Mouse (Mus musculus) midbrain, postnatal 0 days (tissue): Measurements from ENCODE around the gene Hist2h3c2. TPM values are rescaled to one million over a fixed set of nuclear protein-coding genes. Genes with fewer than 3 reads are reported as not detected.

ENCODE experiments used
- ATAC-seq: fragments of 200-750 bp; cut with Nextera tagmentation; 2 replicates; pipeline ENCODE4 v1.8.0; 2017; ENCODE audit warnings: moderate number of reproducible peaks, mild to moderate bottlenecking, moderate TSS enrichment, moderate library complexity; ENCODE audit not compliant: low FRiP score
- DNase-seq: peaks from one replicate; pipeline ENCODE4 v3.0.0-alpha.2; 2015; ENCODE audit warnings: low spot score
- H3K27ac ChIP-seq: fragments of 300-500 bp; sonication (generic); 2 replicates; pipeline ENCODE4 v1.5.1; 2014; ENCODE audit warnings: low read depth, mild to moderate bottlenecking, low read length, mixed read lengths
- H3K27me3 ChIP-seq: fragments of 300-500 bp; sonication (generic); 2 replicates; pipeline ENCODE4 v1.6.1; 2014; ENCODE audit warnings: low read length, control low read depth, mixed read lengths; ENCODE audit not compliant: insufficient read depth
- H3K36me3 ChIP-seq: fragments of 300-500 bp; sonication (generic); 2 replicates; pipeline ENCODE4 v1.6.1; 2014; ENCODE audit warnings: low read length, control low read depth, mixed read lengths; ENCODE audit not compliant: insufficient read depth
- H3K4me1 ChIP-seq: fragments of 300-500 bp; sonication (generic); 2 replicates; pipeline ENCODE4 v1.6.1; 2014; ENCODE audit warnings: mild to moderate bottlenecking, control low read depth, antibody characterized with exemption, low read length, mixed read lengths; ENCODE audit not compliant: insufficient read depth
- H3K4me2 ChIP-seq: fragments of 300-500 bp; sonication (generic); 2 replicates; pipeline ENCODE4 v1.6.1; 2014; ENCODE audit warnings: low read depth, mild to moderate bottlenecking, low read length, mixed read lengths; ENCODE audit not compliant: poor library complexity, severe bottlenecking
- H3K4me3 ChIP-seq: fragments of 300-500 bp; sonication (generic); 2 replicates; pipeline ENCODE4 v1.5.1; 2014; ENCODE audit warnings: low read depth, mild to moderate bottlenecking, low read length, moderate library complexity
- H3K9ac ChIP-seq: fragments of 300-500 bp; sonication (generic); replicated peaks from 2 replicates; pipeline ENCODE4 v1.6.1; 2014; ENCODE audit warnings: mild to moderate bottlenecking, low read length, moderate library complexity, mixed read lengths; ENCODE audit not compliant: poor library complexity, severe bottlenecking
- H3K9me3 ChIP-seq: fragments of 300-500 bp; sonication (generic); 2 replicates; pipeline ENCODE4 v1.6.1; 2016; ENCODE audit warnings: low read length, control low read depth
- CTCF ChIP-seq: IDR thresholded peaks from 2 replicates; pipeline ENCODE4 v1.5.1; 2016; ENCODE audit warnings: antibody characterized with exemption, mild to moderate bottlenecking
- WGBS: fragments of 180-500 bp; shearing (Covaris S2); extraction: QIAGEN DNeasy Blood & Tissue Kit; methylation state at CpG from one replicate; pipeline ENCODE4 v1.1.7; 2014; 5-methylcytosine and 5-hydroxymethylcytosine counted together
- polyA plus RNA-seq: library from polyadenylated mRNA; unstranded; fragments of >200 nt; fragmentation: Nextera tagmentation; extraction: Ambion mirVana; gene quantifications from 2 replicates; pipeline ENCODE4 v1.2.1, GENCODE M21; 2015
- total RNA-seq: library from RNA; depleted of rRNA; stranded (reverse); fragments of >200 nt; gene quantifications from 2 replicates; pipeline ENCODE4 v1.2.3, GENCODE M21; 2014

The Hist2h3c2 gene
- total and polyA plus RNA-seq, 2 experiments from 2014 or later, result 0.68 to 182 TPM

DNA sequence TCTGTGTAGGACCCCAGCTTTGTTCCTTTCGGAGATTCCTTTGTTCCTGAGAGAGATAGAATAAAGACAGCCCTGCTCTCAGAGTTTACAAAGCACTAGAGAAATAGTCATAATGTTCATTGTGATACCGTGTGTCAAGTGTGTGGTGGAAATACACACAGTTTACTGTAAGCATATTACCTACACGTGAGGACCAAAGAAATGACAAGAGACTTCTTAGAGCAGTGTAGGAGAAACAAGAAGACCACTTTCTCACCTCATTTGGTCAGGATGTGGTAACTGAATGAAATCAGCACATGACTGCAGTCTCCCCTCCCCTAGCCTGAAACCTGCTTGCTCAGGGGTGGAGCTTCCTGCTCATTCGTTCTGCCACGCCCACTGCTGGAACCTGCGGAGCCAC, 40.7 kb downstream of the Hist2h3c2 start:
- TF ChIP-seq CTCF, result no peak
- ATAC-seq, result peak; percentile 38; the same call in 1 of the 2 replicates

DNA sequence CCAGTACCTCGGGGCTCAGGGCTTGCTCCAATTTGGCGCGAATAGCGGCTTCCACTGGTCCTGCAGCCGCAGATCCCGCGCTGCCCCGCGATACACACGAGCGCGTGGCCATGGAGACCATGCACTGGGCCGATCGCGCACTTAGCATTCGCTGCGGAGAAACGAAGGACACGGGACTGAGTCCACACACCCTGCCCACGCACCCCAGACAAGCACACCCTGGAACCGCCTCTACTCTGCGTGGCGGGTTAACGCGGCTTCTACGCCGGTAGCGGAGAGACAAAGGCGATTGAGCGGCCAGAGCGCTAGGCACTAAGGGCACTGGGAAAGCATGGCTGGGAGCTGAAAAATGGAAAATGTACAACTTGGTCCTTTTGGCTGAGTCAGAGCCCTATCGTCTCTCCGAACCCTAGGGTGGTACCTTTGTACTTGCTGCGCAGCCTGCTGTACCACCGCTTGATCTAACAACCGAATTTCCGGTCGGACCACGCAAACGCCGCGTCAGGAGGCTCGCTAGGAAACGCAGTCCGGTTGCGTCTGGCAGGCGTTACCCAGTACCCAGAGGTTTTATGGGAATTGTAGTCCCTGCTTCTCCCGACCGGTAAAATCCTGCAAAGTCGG, 41.7 kb downstream of the Hist2h3c2 start:
- Histone ChIP-seq H3K27me3 (no peaks in the 10 kb centered on the region), H3K4me2 (peak overlapping the region; percentile 92), H3K4me1 (peaks cover 8% of the 10 kb centered on the region; the same call in 1 of the 2 replicates), H3K9ac (peak overlapping the region; percentile 86), H3K27ac (peak overlapping the region; percentile 100), H3K4me3 (peak overlapping the region; percentile 59), H3K36me3 (peaks cover 24% of the 10 kb centered on the region), H3K9me3 (no peaks in the 10 kb centered on the region)
- DNase-seq (peak; percentile 97), ATAC-seq (peak; percentile 93)
- peak; percentile 44 for TF ChIP-seq CTCF
- under 1% methylated on average over 50 of the region's 50 CpGs for WGBS

More for the DNA sequence above, 40.7 kb downstream of the Hist2h3c2 start:
- Histone ChIP-seq H3K36me3 (peaks cover 14% of the 10 kb centered on the region), H3K27ac (peak overlapping the region; percentile 100), H3K4me1 (peaks cover 8% of the 10 kb centered on the region; the same call in 1 of the 2 replicates), H3K4me2 (peak overlapping the region; percentile 92), H3K4me3 (peak overlapping the region; percentile 59; the same call in 1 of the 2 replicates), H3K9ac (peak overlapping the region; percentile 20), H3K9me3 (no peaks in the 10 kb centered on the region), H3K27me3 (no peaks in the 10 kb centered on the region)
- WGBS, result 7% methylated on average over 6 of the region's 6 CpGs
- DNase-seq, result peak; percentile 47

DNA sequence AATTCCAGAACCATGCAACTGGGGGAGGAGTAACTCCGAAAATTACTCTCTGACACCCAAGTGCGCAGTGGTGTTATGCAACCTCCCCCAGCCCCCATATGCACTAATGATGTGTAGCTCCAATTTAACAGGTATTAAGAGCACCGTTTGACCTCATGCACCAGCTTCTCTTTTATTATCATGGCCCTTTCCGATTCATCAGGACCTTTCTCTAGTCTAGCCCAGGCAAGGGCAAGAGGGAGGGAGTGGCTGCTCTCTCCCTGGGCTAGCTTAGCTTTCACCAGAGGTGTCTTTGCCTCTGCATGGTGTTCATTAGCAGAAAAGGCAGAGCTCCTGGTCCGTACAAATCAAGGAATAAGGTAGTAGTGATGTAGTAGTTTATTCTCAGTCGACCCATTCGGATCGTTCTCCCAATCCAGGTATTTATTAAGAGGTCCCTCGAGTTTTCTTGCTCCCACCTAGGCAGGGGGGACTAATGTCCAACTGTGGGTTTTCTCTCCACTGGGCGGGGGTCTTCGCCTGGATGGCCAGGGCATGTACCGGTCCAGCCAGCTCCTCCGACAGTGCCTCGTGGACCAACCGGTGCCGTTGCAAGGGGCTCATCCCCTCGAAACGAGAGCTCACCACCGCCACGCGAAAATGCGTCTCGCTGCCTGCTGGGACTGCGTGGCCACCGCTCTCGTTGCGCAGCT, 42.3 kb downstream of the Hist2h3c2 start:
- no peak for DNase-seq
- H3K4me2 ChIP-seq, result peak overlapping the region; percentile 92
- peak overlapping the region; percentile 86 for H3K9ac ChIP-seq
- H3K4me3 ChIP-seq, result peak overlapping the region; percentile 59
- 19% methylated on average over 27 of the region's 27 CpGs for WGBS
- H3K9me3 ChIP-seq, result no peaks in the 10 kb centered on the region
- peak; percentile 8; the same call in 1 of the 2 replicates for ATAC-seq
- H3K36me3 ChIP-seq, result peaks cover 24% of the 10 kb centered on the region
- peak overlapping the region; percentile 100 for H3K27ac ChIP-seq
- H3K4me1 ChIP-seq, result peaks cover 8% of the 10 kb centered on the region; the same call in 1 of the 2 replicates
- H3K27me3 ChIP-seq, result no peaks in the 10 kb centered on the region
- TF ChIP-seq CTCF, result no peak

DNA sequence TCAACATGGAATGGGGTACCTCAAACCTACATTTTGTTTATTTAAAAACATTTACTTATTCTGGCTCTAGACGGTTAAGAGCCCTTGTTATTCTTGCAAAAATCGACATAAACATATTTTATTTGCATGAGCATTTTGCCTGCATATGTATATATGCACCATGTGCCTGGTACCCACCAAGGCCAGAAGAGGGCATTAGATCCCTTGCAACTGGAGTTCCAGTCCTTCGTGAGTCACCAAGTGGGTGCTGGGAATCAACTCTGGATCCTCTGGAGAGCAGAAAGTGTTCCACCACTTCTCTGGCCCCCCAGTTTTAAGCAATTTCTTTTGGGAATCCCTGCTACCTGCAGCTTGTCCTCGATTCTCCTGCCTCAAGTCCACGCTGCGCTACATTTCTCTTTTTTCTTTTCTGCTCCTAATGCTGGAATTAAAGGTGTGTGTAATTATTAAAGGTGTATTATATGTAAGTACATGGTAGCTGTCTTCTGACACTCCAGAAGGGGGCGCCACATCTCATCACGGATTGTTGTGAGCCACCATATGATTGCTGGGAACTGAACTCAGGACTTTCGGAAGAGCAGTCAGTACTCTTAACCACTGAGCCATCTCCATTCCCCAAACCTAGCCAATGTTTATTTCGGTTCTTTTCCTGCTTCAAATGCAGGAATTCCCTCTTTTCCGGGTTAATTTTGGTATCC, 43.2 kb downstream of the Hist2h3c2 start:
- ATAC-seq, result no peak
- WGBS, result 94% methylated on average over 11 of the region's 11 CpGs
- TF ChIP-seq CTCF, result peak; percentile 56
- Histone ChIP-seq H3K27me3 (no peaks in the 10 kb centered on the region), H3K9ac (no peak overlapping the region), H3K4me3 (no peak overlapping the region), H3K9me3 (no peaks in the 10 kb centered on the region), H3K36me3 (peaks cover 24% of the 10 kb centered on the region), H3K27ac (no peak overlapping the region), H3K4me2 (no peak overlapping the region), H3K4me1 (peaks cover 8% of the 10 kb centered on the region; the same call in 1 of the 2 replicates)
- no peak for DNase-seq

DNA sequence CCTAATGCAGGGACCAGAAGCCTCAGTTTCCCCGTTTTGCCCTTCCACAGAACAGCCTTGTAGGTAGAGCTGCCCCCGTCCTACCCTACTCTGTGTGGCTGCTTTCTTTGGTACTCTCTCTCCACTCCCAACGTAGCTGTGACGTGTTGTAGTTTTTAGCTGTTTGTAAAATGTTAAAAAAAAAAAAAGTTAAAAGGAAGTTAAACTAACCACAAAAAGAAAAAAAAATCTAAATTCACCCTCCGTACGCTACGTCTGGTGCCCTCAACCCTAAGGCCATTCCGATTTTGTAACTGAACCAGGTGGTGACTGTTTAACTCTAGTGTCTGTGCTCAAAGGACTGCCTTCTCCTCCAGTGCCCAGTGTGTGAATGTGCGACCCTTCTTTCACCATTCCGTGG, 44.0 kb downstream of the Hist2h3c2 start:
- no peak for DNase-seq
- Histone ChIP-seq H3K4me2 (no peak overlapping the region), H3K9ac (no peak overlapping the region), H3K4me3 (no peak overlapping the region), H3K36me3 (peaks cover 32% of the 10 kb centered on the region), H3K27me3 (no peaks in the 10 kb centered on the region), H3K9me3 (no peaks in the 10 kb centered on the region), H3K4me1 (peaks cover 8% of the 10 kb centered on the region; the same call in 1 of the 2 replicates), H3K27ac (no peak overlapping the region)
- no peak for TF ChIP-seq CTCF
- WGBS, result 90% methylated on average over 10 of the region's 10 CpGs
- no peak for ATAC-seq
